Mouse (Mus musculus) embryonic fibroblast, embryonic 13.5 days (primary cell): ENCODE results near the gene Fstl3. TPM values are rescaled to one million over a fixed set of nuclear protein-coding genes. Genes with fewer than 3 reads are reported as not detected.

Source experiments
- H3K27ac ChIP-seq: 2 replicates; pipeline ENCODE4 v1.5.1; 2012; ENCODE audit warnings: low read length, control low read depth, inconsistent platforms; ENCODE audit not compliant: insufficient read depth
- H3K4me1 ChIP-seq: 2 replicates; pipeline ENCODE4 v1.6.1; 2011; ENCODE audit warnings: low read length; ENCODE audit not compliant: control insufficient read depth, insufficient read depth
- H3K4me3 ChIP-seq: 2 replicates; pipeline ENCODE4 v1.5.1; 2011; ENCODE audit warnings: mild to moderate bottlenecking, control low read depth, low read length; ENCODE audit not compliant: insufficient read depth
- CTCF ChIP-seq: IDR thresholded peaks from 2 replicates; pipeline ENCODE4 v1.5.1; 2011; ENCODE audit warnings: mild to moderate bottlenecking, control low read depth, low read length, moderate library complexity, borderline replicate concordance; ENCODE audit not compliant: insufficient read depth
- POLR2A ChIP-seq: IDR thresholded peaks from 2 replicates; pipeline ENCODE4 v1.6.1; 2011; ENCODE audit warnings: low read depth, mild to moderate bottlenecking, control low read depth, low read length, moderate library complexity
- polyA plus RNA-seq: library from polyadenylated mRNA; stranded (reverse); fragments of >200 nt; gene quantifications from 2 replicates; pipeline ENCODE4 v1.2.4, GENCODE M21; 2011; ENCODE audit warnings: low read depth; ENCODE audit not compliant: missing spikeins, insufficient read length

Gene Fstl3
- polyA plus RNA-seq, 1 experiment: 21.9 TPM

- no peak for TF ChIP-seq POLR2A
- no peak for TF ChIP-seq CTCF
- Histone ChIP-seq H3K4me1 (no peaks in the 10 kb centered on the region), H3K27ac (no peak overlapping the region), H3K4me3 (no peak overlapping the region)
Observed at GRCm38 (mm10) chr10:79807826-79808225, 30.8 kb downstream of the Fstl3 start.

- no peak overlapping the region for H3K27ac ChIP-seq
- H3K4me3 ChIP-seq: no peak overlapping the region
- no peak for TF ChIP-seq CTCF
- no peak for TF ChIP-seq POLR2A
- no peaks in the 10 kb centered on the region for H3K4me1 ChIP-seq
Observed at GRCm38 (mm10) chr10:79808728-79809127, 31.7 kb downstream of the Fstl3 start.

GRCm38 (mm10) chr10:79811736-79812637 is 34.9 kb downstream of the Fstl3 start:
- no peak overlapping the region for H3K27ac ChIP-seq
- TF ChIP-seq POLR2A (no peak), CTCF (peak; percentile 95)
- H3K4me1 ChIP-seq: no peaks in the 10 kb centered on the region
- H3K4me3 ChIP-seq: no peak overlapping the region

- TF ChIP-seq POLR2A (no peak), CTCF (no peak)
- Histone ChIP-seq H3K27ac (no peak overlapping the region), H3K4me1 (no peaks in the 10 kb centered on the region), H3K4me3 (no peak overlapping the region)
Observed at GRCm38 (mm10) chr10:79814271-79814842, 37.3 kb downstream of the Fstl3 start.

DNA sequence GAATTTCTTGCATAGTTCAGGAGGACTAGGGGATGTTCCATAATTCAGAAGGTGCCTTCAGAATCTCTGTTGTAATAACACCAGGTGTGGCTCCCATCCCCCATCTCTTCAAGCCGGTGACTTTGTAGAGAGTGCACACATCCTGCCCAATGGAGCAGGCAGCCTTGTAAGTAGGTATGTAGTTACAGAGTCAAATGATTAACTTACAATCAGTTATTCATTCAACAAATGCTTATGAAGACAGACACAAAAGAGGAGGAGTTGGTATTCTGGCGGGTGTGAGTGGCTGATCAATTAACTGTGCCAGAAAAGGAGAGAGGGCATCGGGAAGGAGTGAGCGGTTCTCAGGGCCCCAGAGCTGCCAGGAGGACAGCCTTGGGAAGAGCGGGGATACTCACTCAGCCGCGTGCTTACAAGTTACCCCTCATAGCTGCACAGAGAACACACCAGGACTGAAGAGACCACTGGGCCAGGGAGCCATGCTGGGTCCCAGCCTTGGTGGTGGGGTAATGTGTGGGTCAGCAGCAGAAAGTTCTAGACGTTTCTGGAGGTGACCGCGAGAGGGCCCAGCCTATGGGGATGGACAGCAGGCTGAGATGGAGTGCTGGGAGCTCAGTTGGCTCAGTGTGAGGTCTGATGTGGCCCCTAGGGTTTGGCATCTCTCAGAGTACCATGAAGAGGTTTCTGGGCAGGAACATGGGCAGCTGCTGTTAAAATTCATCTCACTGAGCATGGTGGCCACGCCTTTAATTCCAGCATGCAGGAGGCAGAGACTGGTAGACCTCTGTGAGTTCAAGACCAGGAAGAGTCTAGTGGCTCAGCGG is 38.8 kb downstream of the Fstl3 start:
- Histone ChIP-seq H3K4me1 (no peaks in the 10 kb centered on the region), H3K27ac (no peak overlapping the region), H3K4me3 (no peak overlapping the region)
- TF ChIP-seq POLR2A (no peak), CTCF (no peak)

GRCm38 (mm10) chr10:79817111-79817510 is 40.0 kb downstream of the Fstl3 start:
- Histone ChIP-seq H3K27ac (no peak overlapping the region), H3K4me1 (no peaks in the 10 kb centered on the region), H3K4me3 (no peak overlapping the region)
- TF ChIP-seq POLR2A (no peak), CTCF (no peak)

GRCm38 (mm10) chr10:79818225-79818624 is 41.2 kb downstream of the Fstl3 start:
- no peak overlapping the region for H3K27ac ChIP-seq
- H3K4me1 ChIP-seq: no peaks in the 10 kb centered on the region

GRCm38 (mm10) chr10:79819606-79820005 is 42.5 kb downstream of the Fstl3 start:
- TF ChIP-seq CTCF (no peak), POLR2A (no peak)
- Histone ChIP-seq H3K4me1 (no peaks in the 10 kb centered on the region), H3K27ac (no peak overlapping the region), H3K4me3 (no peak overlapping the region)

More at GRCm38 (mm10) chr10:79818225-79818624, 41.2 kb downstream of the Fstl3 start:
- TF ChIP-seq CTCF (no peak), POLR2A (no peak)
- no peak overlapping the region for H3K4me3 ChIP-seq

DNA sequence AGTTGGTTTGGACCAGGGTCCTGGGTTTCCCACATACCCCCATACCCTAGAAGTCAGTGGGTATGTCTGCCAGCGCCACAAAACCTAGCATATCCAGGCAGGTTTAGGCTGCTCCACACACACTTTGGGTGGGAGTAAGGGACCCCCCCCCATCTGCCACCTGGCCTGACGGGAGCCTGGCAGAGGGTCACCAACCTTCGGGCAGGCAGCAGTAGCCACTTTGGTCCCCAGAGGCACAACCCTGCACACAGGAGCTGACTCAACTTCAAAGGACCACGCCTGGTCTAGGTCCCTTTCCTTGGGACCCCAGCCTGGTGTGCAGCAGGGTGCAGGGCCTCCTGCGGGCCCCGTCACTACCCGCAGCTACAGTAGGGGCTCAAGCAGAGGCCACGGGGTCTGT is 43.2 kb downstream of the Fstl3 start:
- H3K4me1 ChIP-seq: no peaks in the 10 kb centered on the region
- no peak overlapping the region for H3K27ac ChIP-seq
- TF ChIP-seq POLR2A (no peak), CTCF (no peak)
- H3K4me3 ChIP-seq: no peak overlapping the region
